Mouse (Mus musculus) bone marrow macrophage, adult 2 months (primary cell): ENCODE measurements around the gene Tob1.

ENCODE experiments used
- CTCF ChIP-seq: IDR thresholded peaks from 2 replicates; pipeline ENCODE4 v1.5.1; 2012; ENCODE audit warnings: low read depth, mild to moderate bottlenecking, low read length, moderate library complexity
- POLR2A ChIP-seq: IDR thresholded peaks from 2 replicates; pipeline ENCODE4 v1.6.1; 2012; ENCODE audit warnings: mild to moderate bottlenecking, low read depth, low read length, borderline replicate concordance

GRCm38 (mm10) chr11:94175288-94175687 lies 36.0 kb upstream of the Tob1 start:
- no peak for TF ChIP-seq POLR2A
- TF ChIP-seq CTCF, result no peak
